Mouse (Mus musculus) myocyte (in vitro differentiated cells): ENCODE measurements at regions not wholly inside any gene's neighbourhood (a gene's known extent, or its start where the extent isn't known, plus 50 kb on each side); places are given as distances from the start of the nearest gene placed in this dataset.

Experiments used
- H3K27me3 ChIP-seq: one replicate; pipeline ENCODE4 v1.6.1; 2011; ENCODE audit not compliant: control insufficient read depth, insufficient read depth, insufficient read length
- H3K36me3 ChIP-seq: one replicate; pipeline ENCODE4 v1.6.1; 2011; ENCODE audit not compliant: control insufficient read depth, insufficient read depth
- H3K4me2 ChIP-seq: one replicate; pipeline ENCODE4 v1.6.1; 2011; ENCODE audit warnings: low read depth, control low read depth
- H3K4me3 ChIP-seq: one replicate; pipeline ENCODE4 v1.5.1; 2011; ENCODE audit warnings: mild to moderate bottlenecking, control low read depth, moderate library complexity
- H3K79me2 ChIP-seq: one replicate; pipeline ENCODE4 v1.6.1; 2011; ENCODE audit not compliant: control insufficient read depth, insufficient read depth
- H3ac ChIP-seq: one replicate; pipeline ENCODE4 v1.6.1; 2011; ENCODE audit not compliant: control insufficient read depth, insufficient read length
- CEBPB ChIP-seq: IDR thresholded peaks from 2 replicates; pipeline ENCODE4 v1.6.1; 2011; ENCODE audit warnings: mild to moderate bottlenecking, moderate library complexity; ENCODE audit not compliant: poor library complexity, insufficient read depth, severe bottlenecking
- E2F4 ChIP-seq: IDR thresholded peaks from one replicate; pipeline ENCODE4 v1.6.1; 2011; ENCODE audit warnings: mild to moderate bottlenecking, control low read depth, moderate library complexity; ENCODE audit not compliant: insufficient read depth
- MAX ChIP-seq: IDR thresholded peaks from one replicate; pipeline ENCODE4 v1.6.1; 2011; ENCODE audit warnings: low read depth, mild to moderate bottlenecking, control low read depth
- MYOD1 ChIP-seq, 3 experiments: IDR thresholded peaks; one replicate each; pipeline ENCODE4 v1.6.1; 2011; ENCODE audit warnings: control low read depth in 2 of 3, low read depth in 2 of 3, mild to moderate bottlenecking in 2 of 3, moderate library complexity in 1 of 3; ENCODE audit not compliant: insufficient read length in 2 of 3, control insufficient read depth in 1 of 3
- MYOG ChIP-seq, 3 experiments: IDR thresholded peaks; one replicate each; pipeline ENCODE4 v1.6.1; 2011; ENCODE audit warnings: control low read depth in 2 of 3, low read depth in 2 of 3, mild to moderate bottlenecking in 2 of 3; ENCODE audit not compliant: insufficient read length in 2 of 3, control insufficient read depth in 1 of 3, insufficient read depth in 1 of 3
- POLR2A ChIP-seq: IDR thresholded peaks from one replicate; pipeline ENCODE4 v1.6.1; 2011; ENCODE audit warnings: low read depth, mild to moderate bottlenecking, control low read depth, moderate library complexity; ENCODE audit not compliant: insufficient read length
- POLR2AphosphoS2 ChIP-seq: IDR thresholded peaks from one replicate; pipeline ENCODE4 v1.6.1; 2011; ENCODE audit warnings: low read depth, control low read depth; ENCODE audit not compliant: insufficient read length
- REST ChIP-seq: IDR thresholded peaks from one replicate; pipeline ENCODE4 v1.6.1; 2011; ENCODE audit warnings: mild to moderate bottlenecking, control low read depth, moderate library complexity; ENCODE audit not compliant: insufficient read depth, insufficient read length
- SRF ChIP-seq: IDR thresholded peaks from one replicate; pipeline ENCODE4 v1.6.1; 2011; ENCODE audit warnings: low read depth; ENCODE audit not compliant: control insufficient read depth, insufficient read length
- TCF12 ChIP-seq: IDR thresholded peaks from one replicate; pipeline ENCODE4 v1.6.1; 2011; ENCODE audit warnings: mild to moderate bottlenecking, control low read depth; ENCODE audit not compliant: poor library complexity, insufficient read depth, severe bottlenecking
- TCF3 ChIP-seq: IDR thresholded peaks from one replicate; pipeline ENCODE4 v1.6.1; 2011; ENCODE audit warnings: low read depth, control low read depth; ENCODE audit not compliant: insufficient read length
- USF1 ChIP-seq: IDR thresholded peaks from one replicate; pipeline ENCODE4 v1.6.1; 2011; ENCODE audit warnings: low read depth, mild to moderate bottlenecking, control low read depth, moderate library complexity

DNA sequence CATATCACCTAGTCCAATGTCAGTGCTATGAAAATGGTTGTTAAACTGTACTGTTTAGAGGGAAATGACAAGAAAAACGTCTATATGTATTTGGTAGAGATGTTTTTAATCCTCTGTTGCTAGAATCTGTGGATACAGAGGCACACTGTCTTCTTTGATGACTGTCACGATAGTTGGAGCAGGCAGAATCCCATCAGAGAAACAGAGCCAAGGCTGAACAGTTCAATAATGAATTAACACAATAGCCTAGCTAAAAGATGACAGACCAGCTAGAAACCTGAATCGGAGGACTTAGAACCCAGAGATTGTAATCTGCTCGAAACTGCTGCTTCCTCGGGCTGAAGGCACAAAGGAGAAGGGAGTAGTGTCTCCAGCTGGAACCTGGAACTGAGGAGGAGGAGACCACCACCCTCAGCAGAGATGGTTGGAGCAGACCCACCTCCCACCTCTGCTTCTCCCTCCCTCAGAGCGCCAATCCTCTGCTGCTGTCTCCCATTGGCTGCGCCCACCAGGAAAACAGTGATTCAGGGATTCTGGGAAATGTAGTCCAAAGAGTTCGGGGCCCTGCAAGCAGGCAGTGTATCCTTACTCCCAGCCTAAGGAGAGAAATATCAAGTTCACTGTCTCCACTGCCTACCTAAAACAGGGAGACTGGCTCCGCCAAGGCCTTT, 98.2 kb upstream of the Mgme1 start:
- H3K4me3 ChIP-seq = no peak overlapping the region
- no peak for TF ChIP-seq USF1
- no peak for TF ChIP-seq CEBPB
- no peak for TF ChIP-seq MAX
- TF ChIP-seq MYOG (IDR thresholded peaks at IDR 0.05; ENCODE audit: control insufficient read depth in 1 of 3, insufficient read depth in 1 of 3, insufficient read length in 2 of 3, low read depth in 2 of 3) = no peak
- no peak for TF ChIP-seq SRF
- no peak for TF ChIP-seq E2F4
- no peak for TF ChIP-seq MYOD1 (IDR thresholded peaks at IDR 0.05; ENCODE audit: control insufficient read depth in 1 of 3, insufficient read length in 2 of 3, low read depth in 2 of 3)
- TF ChIP-seq REST = no peak
- no peak for TF ChIP-seq POLR2A
- TF ChIP-seq TCF12 = no peak
- no peak for TF ChIP-seq POLR2AphosphoS2
- no peak for TF ChIP-seq TCF3
- no peak overlapping the region for H3ac ChIP-seq
- no peaks in the 10 kb centered on the region for H3K36me3 ChIP-seq
- peak overlapping the region; percentile 64 for H3K4me2 ChIP-seq
- no peaks in the 10 kb centered on the region for H3K79me2 ChIP-seq
- H3K27me3 ChIP-seq = no peaks in the 10 kb centered on the region

DNA sequence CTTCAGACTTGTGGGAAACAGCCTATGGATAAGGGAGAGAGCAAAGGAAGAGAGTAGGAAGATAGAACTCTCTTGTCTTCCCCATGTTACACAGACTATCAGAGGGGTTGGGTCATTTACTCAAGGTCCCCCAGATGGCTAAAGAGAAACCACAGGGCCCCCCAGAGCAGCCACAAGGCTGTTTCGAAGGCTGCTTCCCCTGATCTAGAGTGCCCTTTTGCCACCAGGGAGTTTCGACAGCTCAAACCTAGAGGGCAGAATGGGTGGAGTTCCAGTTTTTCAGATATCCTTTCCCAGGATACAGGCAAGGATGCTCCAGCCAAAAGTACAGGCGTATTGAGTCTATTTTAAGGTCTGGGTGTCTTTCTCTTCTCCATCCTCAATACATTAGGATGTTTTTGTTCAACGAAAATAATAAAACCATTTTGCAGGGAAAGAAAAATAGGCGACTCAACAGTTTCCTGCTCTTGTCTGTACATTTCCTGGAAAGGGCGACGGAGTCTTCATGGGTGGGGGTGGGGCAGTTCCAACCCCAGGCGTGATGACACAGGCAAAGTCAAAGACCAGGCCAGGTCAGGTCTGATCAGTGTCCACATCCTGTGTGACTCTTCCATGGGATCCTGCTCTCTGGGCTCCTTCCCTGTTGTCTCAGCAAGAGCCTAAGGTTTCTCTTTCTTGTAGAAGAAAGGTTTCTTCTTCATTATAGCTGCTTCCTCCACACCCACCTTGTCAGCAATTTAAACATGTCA, 96.9 kb upstream of the Mgme1 start:
- H3K4me2 ChIP-seq = no peak overlapping the region
- no peak overlapping the region for H3K4me3 ChIP-seq
- H3K27me3 ChIP-seq = no peaks in the 10 kb centered on the region
- H3K36me3 ChIP-seq = no peaks in the 10 kb centered on the region
- H3ac ChIP-seq = no peak overlapping the region
- TF ChIP-seq REST (no peak), E2F4 (no peak)
- no peaks in the 10 kb centered on the region for H3K79me2 ChIP-seq

DNA sequence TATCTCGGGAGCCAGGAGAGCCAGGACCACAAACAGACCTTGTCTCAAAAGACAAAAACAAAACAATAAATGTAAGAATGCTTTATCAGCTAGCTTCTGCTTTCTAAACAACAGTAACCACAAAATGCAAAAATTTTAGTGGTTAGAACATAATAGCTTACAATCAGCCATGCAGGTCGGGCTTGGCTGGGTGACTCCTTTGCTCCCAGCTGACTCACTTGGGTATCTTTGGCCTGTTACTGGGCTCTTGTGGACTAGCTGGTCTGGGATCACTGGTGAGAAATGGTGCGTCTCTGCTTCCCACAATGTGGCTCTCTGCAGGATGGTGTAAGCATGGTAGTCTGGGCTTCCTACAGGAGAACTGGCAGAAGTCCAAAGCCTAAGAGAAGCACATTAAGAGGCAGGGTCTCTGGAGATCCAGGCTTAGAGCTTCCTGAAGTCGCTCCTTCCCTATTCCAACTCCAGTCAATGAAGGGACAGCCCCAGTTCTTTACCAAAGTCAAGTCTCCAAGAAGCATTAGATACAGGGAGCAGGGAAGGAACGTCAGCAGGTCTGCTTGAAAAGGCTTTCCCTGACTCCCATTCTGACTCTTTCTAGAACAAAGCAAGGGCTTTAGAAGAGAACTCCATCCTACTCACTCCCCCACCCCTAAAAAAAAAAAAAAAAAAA, 96.0 kb upstream of the Mgme1 start:
- Histone ChIP-seq H3K27me3 (no peaks in the 10 kb centered on the region), H3ac (no peak overlapping the region), H3K4me3 (no peak overlapping the region), H3K4me2 (no peak overlapping the region), H3K79me2 (no peaks in the 10 kb centered on the region), H3K36me3 (no peaks in the 10 kb centered on the region)
- TF ChIP-seq CEBPB (no peak), MAX (no peak), MYOG (IDR thresholded peaks at IDR 0.05; ENCODE audit: control insufficient read depth in 1 of 3, insufficient read depth in 1 of 3, insufficient read length in 2 of 3, low read depth in 2 of 3) (no peak), MYOD1 (IDR thresholded peaks at IDR 0.05; ENCODE audit: control insufficient read depth in 1 of 3, insufficient read length in 2 of 3, low read depth in 2 of 3) (no peak), TCF12 (no peak), USF1 (no peak)

DNA sequence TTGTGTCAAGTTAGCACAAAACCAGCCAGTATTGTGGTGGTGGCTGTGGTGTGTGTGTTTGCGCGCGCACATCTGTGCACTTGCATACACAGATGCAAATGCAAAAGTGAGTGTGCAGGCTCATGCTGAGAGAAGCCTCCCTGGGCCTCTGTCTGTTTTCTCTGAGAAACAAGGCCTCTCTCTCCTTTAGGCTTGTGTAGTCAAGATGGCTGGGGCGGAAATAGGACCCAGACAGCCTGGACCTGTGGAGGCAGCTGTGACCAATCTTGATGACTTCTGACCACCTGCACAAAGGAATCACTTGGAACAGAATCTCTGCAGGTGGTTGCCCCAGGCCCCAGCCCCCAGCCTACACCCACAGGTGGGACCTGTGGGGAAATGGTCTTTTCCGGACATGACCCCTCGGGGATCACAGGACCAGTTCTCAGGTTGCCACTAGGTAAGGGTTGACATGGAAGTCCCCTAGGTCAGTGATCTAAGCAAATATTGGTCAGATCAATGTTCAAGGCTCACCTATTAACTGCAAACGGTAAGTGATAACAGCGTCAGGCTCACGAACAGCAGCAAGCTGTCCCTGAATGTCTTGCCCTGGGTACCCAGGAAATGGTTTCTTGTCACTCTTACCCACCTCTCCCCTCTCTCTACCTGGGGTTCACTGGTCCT, 93.8 kb upstream of the Mgme1 start:
- no peak overlapping the region for H3K4me3 ChIP-seq
- no peak overlapping the region for H3ac ChIP-seq
- H3K4me2 ChIP-seq = no peak overlapping the region
- no peaks in the 10 kb centered on the region for H3K79me2 ChIP-seq
- no peak for TF ChIP-seq TCF12
- no peak for TF ChIP-seq TCF3
- no peak for TF ChIP-seq POLR2AphosphoS2
- TF ChIP-seq POLR2A = no peak
- TF ChIP-seq CEBPB = no peak
- TF ChIP-seq REST = no peak
- no peak for TF ChIP-seq MYOD1 (IDR thresholded peaks at IDR 0.05; ENCODE audit: control insufficient read depth in 1 of 3, insufficient read length in 2 of 3, low read depth in 2 of 3)
- no peak for TF ChIP-seq MYOG (IDR thresholded peaks at IDR 0.05; ENCODE audit: control insufficient read depth in 1 of 3, insufficient read depth in 1 of 3, insufficient read length in 2 of 3, low read depth in 2 of 3)
- no peak for TF ChIP-seq USF1
- TF ChIP-seq E2F4 = no peak
- no peak for TF ChIP-seq MAX
- no peak for TF ChIP-seq SRF
- H3K27me3 ChIP-seq = no peaks in the 10 kb centered on the region
- no peaks in the 10 kb centered on the region for H3K36me3 ChIP-seq
